Mouse (Mus musculus): Measurements from ENCODE around the gene Hk2. TPM values are rescaled to one million over a fixed set of nuclear protein-coding genes. Genes with fewer than 3 reads are reported as not detected.
A peak's percentile ranks its signal among the peaks of the same experiment; 100 is the strongest.

The Hk2 gene
- polyA plus RNA-seq, 1 experiment from 2014 or later, result 36.1 TPM

DNA sequence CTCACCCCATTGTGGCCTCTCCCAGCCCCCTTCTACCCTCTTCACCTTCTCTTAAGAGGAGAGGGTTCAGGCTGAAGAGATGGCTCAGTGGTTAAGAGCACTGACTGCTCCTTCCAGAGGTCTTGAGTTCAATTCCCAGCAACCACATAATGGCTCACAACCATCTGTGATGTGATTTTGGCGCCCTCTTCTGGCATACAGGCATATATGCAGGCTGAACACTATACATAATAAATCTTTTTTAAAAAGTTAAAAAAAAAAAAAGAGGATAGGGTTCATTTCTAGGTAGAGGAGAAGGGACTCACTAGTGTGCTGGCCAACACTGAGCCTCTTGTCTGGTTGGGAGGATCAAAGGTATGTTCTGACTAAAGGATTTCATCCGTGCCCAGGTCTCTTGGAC is 24.2 kb downstream of the Hk2 start:
- Histone ChIP-seq H3K27me3 (ENCODE audit: poor library complexity, severe bottlenecking) (no peaks in the 10 kb centered on the region), H3K4me1 (no peaks in the 10 kb centered on the region), H3K36me3 (replicated peaks) (peaks cover 93% of the 10 kb centered on the region), H3K9me3 (no peaks in the 10 kb centered on the region), H3K4me3 (no peak overlapping the region), H3K27ac (no peak overlapping the region)
- DNase-seq (ENCODE audit: extremely low spot score, low spot score), result no peak
- 50% methylated on average over 2 of the region's 2 CpGs for WGBS

DNA sequence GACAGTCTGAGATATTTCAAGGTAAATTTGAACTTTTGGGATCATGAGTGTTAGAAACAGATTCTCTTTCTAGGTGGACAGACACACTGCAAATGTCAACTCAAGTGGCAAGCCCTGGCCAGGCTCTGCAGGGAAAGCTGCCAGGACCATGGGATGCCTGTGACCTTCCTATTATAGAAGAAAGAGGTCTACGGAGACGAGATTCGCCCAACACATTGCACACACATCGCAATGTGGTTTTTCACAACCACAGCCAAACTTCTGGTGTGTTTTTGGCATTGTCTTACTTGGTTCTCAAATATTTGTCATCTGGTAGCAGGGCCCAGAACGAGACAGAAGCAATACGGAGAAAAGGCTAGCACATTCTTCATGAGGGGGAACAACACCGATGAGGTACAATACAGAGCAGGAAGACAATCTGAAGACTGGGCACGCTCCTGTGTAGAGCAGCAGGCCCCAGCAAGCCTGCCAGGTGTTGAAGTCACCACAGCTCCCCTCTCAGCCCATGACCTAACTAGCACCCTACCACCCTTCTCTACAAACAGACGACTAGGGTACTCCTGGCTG is 26.1 kb downstream of the Hk2 start:
- Histone ChIP-seq H3K36me3 (replicated peaks) (peaks cover 93% of the 10 kb centered on the region), H3K27ac (no peak overlapping the region), H3K4me1 (no peaks in the 10 kb centered on the region), H3K9me3 (no peaks in the 10 kb centered on the region), H3K27me3 (ENCODE audit: poor library complexity, severe bottlenecking) (no peaks in the 10 kb centered on the region), H3K4me3 (no peak overlapping the region)
- 95% methylated on average over 9 of the region's 9 CpGs for WGBS
- DNase-seq (ENCODE audit: extremely low spot score, low spot score), result no peak

DNA sequence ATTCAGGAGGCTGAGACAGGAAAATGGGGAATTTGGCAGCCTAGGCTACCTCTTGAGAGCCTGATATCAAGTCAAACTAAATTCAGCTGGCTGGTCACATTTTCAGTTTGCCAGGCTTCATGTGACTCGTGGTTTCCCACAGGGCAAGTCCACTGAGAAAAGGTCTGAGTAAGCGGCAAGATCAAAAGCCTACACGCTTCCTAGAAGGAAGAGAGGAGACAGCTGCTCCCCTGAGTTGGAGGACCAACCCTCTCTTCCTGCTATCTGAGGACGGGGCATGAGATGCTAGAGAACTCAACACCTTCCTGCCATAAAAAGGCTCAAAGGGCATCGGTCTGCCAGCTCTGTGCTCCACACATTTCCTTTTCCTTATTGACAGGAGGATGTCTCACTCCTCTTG is 27.2 kb downstream of the Hk2 start:
- DNase-seq (ENCODE audit: extremely low spot score, low spot score), result no peak
- Histone ChIP-seq H3K4me1 (no peaks in the 10 kb centered on the region), H3K9me3 (no peaks in the 10 kb centered on the region), H3K4me3 (no peak overlapping the region), H3K27me3 (ENCODE audit: poor library complexity, severe bottlenecking) (no peaks in the 10 kb centered on the region), H3K36me3 (replicated peaks) (peaks cover 98% of the 10 kb centered on the region), H3K27ac (no peak overlapping the region)
- WGBS, result 85% methylated on average over 5 of the region's 5 CpGs

- WGBS, result 93% methylated on average over 9 of the region's 9 CpGs
- Histone ChIP-seq H3K27ac (no peak overlapping the region), H3K4me1 (no peaks in the 10 kb centered on the region), H3K9me3 (no peaks in the 10 kb centered on the region), H3K4me3 (no peak overlapping the region), H3K36me3 (replicated peaks) (peaks cover 93% of the 10 kb centered on the region), H3K27me3 (ENCODE audit: poor library complexity, severe bottlenecking) (no peaks in the 10 kb centered on the region)
- no peak for DNase-seq (ENCODE audit: extremely low spot score, low spot score)
Measured at GRCm38 (mm10) chr6:82744553-82744952, 29.7 kb downstream of the Hk2 start.

DNA sequence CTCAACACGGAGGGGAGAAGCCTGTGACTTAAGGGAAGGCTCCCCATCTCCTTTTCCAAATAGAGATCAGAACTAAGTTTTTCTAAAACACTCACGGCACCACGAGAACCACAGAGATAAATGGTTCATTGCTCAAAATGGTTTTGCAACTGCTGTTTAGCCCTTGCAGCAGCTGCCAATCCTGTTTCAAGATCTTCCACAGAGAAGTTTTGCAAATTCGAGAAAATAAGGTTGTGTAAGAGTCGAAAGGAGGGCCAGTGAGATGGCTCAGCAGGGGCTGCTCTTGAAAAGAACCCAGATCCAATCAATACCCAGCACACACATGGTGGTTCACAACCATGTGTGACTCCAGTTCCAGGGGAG is 32.8 kb downstream of the Hk2 start:
- no peaks in the 10 kb centered on the region for H3K27me3 ChIP-seq (ENCODE audit: poor library complexity, severe bottlenecking)
- DNase-seq (ENCODE audit: extremely low spot score, low spot score), result no peak
- H3K27ac ChIP-seq, result no peak overlapping the region
- no peaks in the 10 kb centered on the region for H3K9me3 ChIP-seq
- WGBS, result 85% methylated on average over 5 of the region's 5 CpGs
- peaks cover 95% of the 10 kb centered on the region for H3K36me3 ChIP-seq (replicated peaks)
- H3K4me3 ChIP-seq, result no peak overlapping the region
- H3K4me1 ChIP-seq, result no peaks in the 10 kb centered on the region

DNA sequence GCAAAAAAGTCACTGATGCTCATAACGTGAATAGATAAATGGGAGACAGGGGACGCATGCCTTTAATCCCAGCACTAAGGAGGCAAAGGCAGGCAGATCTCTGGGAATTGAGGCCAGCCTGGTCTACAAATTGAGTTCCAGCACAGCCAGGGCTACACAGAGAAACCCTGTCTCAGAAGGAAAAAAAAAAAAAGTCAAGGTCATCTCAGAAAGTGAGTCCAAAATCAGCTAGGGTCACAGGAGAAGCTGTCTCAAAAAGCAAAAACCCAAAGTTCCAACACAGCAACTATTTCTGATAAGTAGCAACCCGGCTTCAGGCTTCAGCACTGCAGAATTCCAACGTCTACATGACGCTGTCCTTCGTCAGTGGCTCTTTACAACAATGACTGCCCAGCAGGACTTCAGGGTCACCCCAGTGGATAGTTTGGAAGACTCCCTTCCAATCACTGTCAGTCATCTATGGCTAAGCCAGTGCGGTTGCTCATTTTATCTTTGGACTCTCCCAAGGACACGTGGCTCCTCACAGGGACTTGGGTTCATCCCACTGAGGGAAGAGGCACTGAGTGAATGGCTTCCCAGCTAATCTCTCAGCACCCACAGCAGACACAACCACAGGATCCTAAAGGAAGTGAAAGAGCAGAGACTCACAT is 33.3 kb downstream of the Hk2 start:
- WGBS, result 89% methylated on average over 8 of the region's 8 CpGs
- H3K27me3 ChIP-seq (ENCODE audit: poor library complexity, severe bottlenecking), result no peaks in the 10 kb centered on the region
- no peak for DNase-seq (ENCODE audit: extremely low spot score, low spot score)
- H3K4me3 ChIP-seq, result no peak overlapping the region
- H3K36me3 ChIP-seq (replicated peaks), result peaks cover 95% of the 10 kb centered on the region
- no peaks in the 10 kb centered on the region for H3K9me3 ChIP-seq
- H3K27ac ChIP-seq, result no peak overlapping the region
- H3K4me1 ChIP-seq, result no peaks in the 10 kb centered on the region

GRCm38 (mm10) chr6:82740269-82740668 is 34.0 kb downstream of the Hk2 start:
- H3K4me1 ChIP-seq, result no peaks in the 10 kb centered on the region
- no peaks in the 10 kb centered on the region for H3K9me3 ChIP-seq
- no peaks in the 10 kb centered on the region for H3K27me3 ChIP-seq (ENCODE audit: poor library complexity, severe bottlenecking)
- H3K36me3 ChIP-seq (replicated peaks), result peaks cover 95% of the 10 kb centered on the region
- DNase-seq (ENCODE audit: extremely low spot score, low spot score), result peak; percentile 49
- no peak overlapping the region for H3K27ac ChIP-seq
- WGBS, result 43% methylated on average over 6 of the region's 6 CpGs
- H3K4me3 ChIP-seq, result no peak overlapping the region

- no peak overlapping the region for H3K27ac ChIP-seq
- H3K9me3 ChIP-seq, result no peaks in the 10 kb centered on the region
- WGBS, result 96% methylated on average over 27 of the region's 27 CpGs
- H3K4me3 ChIP-seq, result no peak overlapping the region
- no peaks in the 10 kb centered on the region for H3K27me3 ChIP-seq (ENCODE audit: poor library complexity, severe bottlenecking)
- H3K36me3 ChIP-seq (replicated peaks), result peaks cover 93% of the 10 kb centered on the region
- no peak for DNase-seq (ENCODE audit: extremely low spot score, low spot score)
- H3K4me1 ChIP-seq, result no peaks in the 10 kb centered on the region
Measured at GRCm38 (mm10) chr6:82737634-82738540, 36.4 kb downstream of the Hk2 start.

DNA sequence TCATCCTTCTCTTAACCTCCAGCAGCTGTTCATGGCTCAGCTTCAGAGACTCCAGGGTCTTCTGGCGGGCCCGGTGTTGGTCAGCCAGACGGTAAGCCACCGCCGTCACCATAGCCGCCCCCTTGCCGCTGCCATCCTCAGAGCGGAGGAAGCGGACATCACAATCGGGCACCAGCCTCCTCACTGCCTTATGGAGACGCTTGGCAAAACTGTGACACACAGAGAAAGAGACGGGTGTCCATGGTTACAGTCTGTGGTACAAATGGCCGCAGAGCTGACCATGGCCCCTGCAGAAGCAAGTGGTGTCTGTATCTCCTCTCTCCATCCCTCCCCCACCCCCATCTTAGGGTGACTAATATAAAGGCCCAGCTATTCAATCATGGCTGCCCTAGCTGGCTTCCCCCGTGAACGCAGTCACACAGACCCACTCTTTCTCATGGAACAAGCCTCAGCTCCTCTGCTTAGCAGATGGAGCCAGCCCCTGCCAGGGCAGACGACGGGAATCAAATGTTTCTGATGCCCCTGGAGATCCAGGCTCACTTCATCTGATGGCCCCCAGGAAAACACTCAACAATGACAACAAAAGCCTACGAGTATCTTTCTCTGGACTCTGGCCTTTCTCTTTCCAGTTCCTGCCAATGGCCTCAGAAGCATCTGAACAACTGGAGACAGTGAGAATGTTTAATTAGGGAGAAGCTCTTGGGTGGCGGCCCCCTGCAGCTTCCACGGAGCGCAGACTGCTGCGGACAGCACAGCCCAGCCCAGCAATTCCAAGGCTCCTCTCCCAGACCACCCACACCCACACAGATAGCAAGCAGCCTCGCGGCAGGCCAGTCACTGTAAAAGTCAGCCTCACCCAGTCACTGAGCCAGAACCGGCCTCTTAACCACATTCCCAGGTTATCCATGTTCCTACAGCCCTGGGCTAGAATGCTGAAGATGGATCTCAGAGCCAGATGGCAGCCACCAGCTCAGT is 37.3 kb downstream of the Hk2 start:
- no peaks in the 10 kb centered on the region for H3K9me3 ChIP-seq
- H3K36me3 ChIP-seq (replicated peaks), result peaks cover 89% of the 10 kb centered on the region
- no peak overlapping the region for H3K4me3 ChIP-seq
- no peak for DNase-seq (ENCODE audit: extremely low spot score, low spot score)
- 92% methylated on average over 25 of the region's 25 CpGs for WGBS
- H3K4me1 ChIP-seq, result no peaks in the 10 kb centered on the region
- H3K27me3 ChIP-seq (ENCODE audit: poor library complexity, severe bottlenecking), result no peaks in the 10 kb centered on the region
- no peak overlapping the region for H3K27ac ChIP-seq

GRCm38 (mm10) chr6:82735347-82735746 is 38.9 kb downstream of the Hk2 start:
- peaks cover 89% of the 10 kb centered on the region for H3K36me3 ChIP-seq (replicated peaks)
- no peak overlapping the region for H3K4me3 ChIP-seq
- no peaks in the 10 kb centered on the region for H3K9me3 ChIP-seq
- 90% methylated on average over 7 of the region's 7 CpGs for WGBS
- H3K27me3 ChIP-seq (ENCODE audit: poor library complexity, severe bottlenecking), result no peaks in the 10 kb centered on the region
- no peaks in the 10 kb centered on the region for H3K4me1 ChIP-seq
- no peak overlapping the region for H3K27ac ChIP-seq
- DNase-seq (ENCODE audit: extremely low spot score, low spot score), result no peak

DNA sequence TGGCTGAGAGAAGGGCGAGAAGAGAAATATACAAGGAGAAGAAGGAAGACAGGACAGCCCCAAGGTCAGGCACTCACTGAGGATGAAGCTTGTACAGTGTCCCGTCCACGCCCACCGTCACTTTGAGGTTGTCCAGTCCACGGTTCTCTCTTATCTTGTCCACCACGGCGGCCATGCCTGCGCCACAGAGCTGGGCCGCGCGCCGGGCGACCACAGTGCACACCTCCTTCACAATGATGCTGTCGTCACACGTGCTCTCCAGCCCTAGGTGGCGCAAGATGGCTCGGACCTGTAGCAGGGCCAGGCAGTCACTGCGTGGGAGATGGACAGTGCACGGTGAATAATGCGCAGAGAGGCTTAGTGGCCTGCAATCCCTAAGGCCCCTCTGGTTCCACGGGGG is 45.6 kb downstream of the Hk2 start:
- H3K9me3 ChIP-seq, result no peaks in the 10 kb centered on the region
- H3K27ac ChIP-seq, result no peak overlapping the region
- no peaks in the 10 kb centered on the region for H3K27me3 ChIP-seq (ENCODE audit: poor library complexity, severe bottlenecking)
- no peak overlapping the region for H3K4me3 ChIP-seq
- 95% methylated on average over 21 of the region's 21 CpGs for WGBS
- H3K4me1 ChIP-seq, result peaks cover 6% of the 10 kb centered on the region
- DNase-seq (ENCODE audit: extremely low spot score, low spot score), result no peak
- H3K36me3 ChIP-seq (replicated peaks), result peaks cover 93% of the 10 kb centered on the region

GRCm38 (mm10) chr6:82727206-82727605 is 47.0 kb downstream of the Hk2 start:
- Histone ChIP-seq H3K4me1 (peaks cover 17% of the 10 kb centered on the region), H3K36me3 (replicated peaks) (peaks cover 87% of the 10 kb centered on the region), H3K27ac (no peak overlapping the region), H3K27me3 (ENCODE audit: poor library complexity, severe bottlenecking) (no peaks in the 10 kb centered on the region), H3K9me3 (no peaks in the 10 kb centered on the region), H3K4me3 (no peak overlapping the region)
- WGBS, result 92% methylated on average over 13 of the region's 13 CpGs
- DNase-seq (ENCODE audit: extremely low spot score, low spot score), result no peak
